Mouse (Mus musculus): ENCODE data around the gene Lrrc61. TPM values are rescaled to one million over a fixed set of nuclear protein-coding genes. Genes with fewer than 3 reads are reported as not detected.
A peak's percentile ranks its signal among the peaks of the same experiment; 100 is the strongest.

Gene Lrrc61
- polyA plus RNA-seq, 2 experiments = 6.7 to 17.6 TPM

DNA sequence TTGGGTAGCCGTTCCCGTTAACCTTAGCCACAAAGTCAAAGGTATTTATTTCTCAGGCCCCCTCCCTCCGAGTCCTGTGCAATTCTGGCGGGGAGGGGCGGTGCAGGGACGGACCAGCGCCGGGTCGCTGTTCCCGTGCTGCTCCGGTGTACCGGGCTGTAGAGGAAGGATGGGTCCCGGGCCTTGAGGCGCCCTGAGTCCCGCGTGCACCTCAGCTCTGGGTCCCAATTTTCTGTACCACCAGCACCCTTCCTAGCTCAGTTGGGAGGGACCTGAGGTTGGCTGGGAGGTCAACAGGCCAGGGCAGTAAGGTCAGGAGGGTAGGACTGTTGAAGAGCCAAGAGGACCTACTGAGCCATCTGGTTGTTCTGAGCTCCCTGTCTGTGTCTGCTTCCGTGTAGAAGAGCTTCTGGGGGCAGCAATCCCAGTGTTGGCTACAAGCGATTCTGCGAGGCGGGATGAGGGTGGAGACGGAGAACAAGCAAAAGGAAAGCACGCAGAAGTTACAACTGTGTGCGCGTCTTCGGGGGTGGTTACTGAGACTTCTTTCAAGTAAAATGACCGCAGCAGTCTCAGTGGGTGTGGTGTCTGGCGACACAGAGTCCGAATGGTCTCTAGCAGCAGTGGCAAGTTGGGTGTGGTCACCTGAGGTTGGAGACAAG is 47.6 kb downstream of the Lrrc61 start:
- peak overlapping the region; percentile 94 for H3K4me2 ChIP-seq (replicated peaks; ENCODE audit: low read depth, low read length, severe bottlenecking)
- H3K27ac ChIP-seq (replicated peaks; ENCODE audit: low read depth, low read length) = peak overlapping the region; percentile 67
- H3K4me3 ChIP-seq (replicated peaks; ENCODE audit: low read length) = peak overlapping the region; percentile 73
- H3K36me3 ChIP-seq (ENCODE audit: control insufficient read depth, insufficient read depth, low read length) = peaks cover 30% of the 10 kb centered on the region
- H3K27me3 ChIP-seq (ENCODE audit: control insufficient read depth, insufficient read depth, low read length) = no peaks in the 10 kb centered on the region
- peak overlapping the region; percentile 79 for H3K9ac ChIP-seq (ENCODE audit: low read depth, low read length, severe bottlenecking)
- H3K9me3 ChIP-seq (ENCODE audit: control insufficient read depth, low read length) = peaks cover 13% of the 10 kb centered on the region
- H3K4me1 ChIP-seq (ENCODE audit: control insufficient read depth, insufficient read depth, low read length) = 0 out of 2 replicates have a peak, but pooled peaks cover 7% of the 10 kb centered on the region
- TF ChIP-seq POLR2A (IDR thresholded peaks at IDR 0.05; ENCODE audit: borderline replicate concordance, extremely low read depth, insufficient read depth, insufficient read length) = no peak
- peak; percentile 78 for ATAC-seq (ENCODE audit: low FRiP score, low read depth)
- peak; percentile 13 for DNase-seq (ENCODE audit: low spot score)
- WGBS = under 1% methylated on average over 28 of the region's 28 CpGs

DNA sequence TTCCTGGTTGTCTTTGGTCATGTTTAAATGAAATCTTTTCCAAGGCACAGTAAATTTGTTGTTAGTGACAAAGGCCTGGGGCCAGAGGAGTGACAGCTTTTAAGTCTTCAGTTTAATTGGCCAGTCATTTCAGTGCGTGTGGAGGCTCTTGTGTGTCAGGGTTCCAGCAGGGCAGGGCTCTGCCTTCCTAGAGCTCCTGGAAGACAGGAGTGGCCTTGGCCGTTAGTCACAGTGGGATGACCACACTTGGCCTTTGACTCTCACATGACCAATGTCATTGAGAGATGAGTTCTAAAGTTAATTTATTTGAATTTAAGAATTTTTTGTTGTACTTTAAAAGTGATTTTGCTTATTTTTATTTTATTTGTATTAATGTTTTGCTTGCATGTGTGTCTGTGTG is 53.5 kb downstream of the Lrrc61 start:
- TF ChIP-seq POLR2A (IDR thresholded peaks at IDR 0.05; ENCODE audit: borderline replicate concordance, extremely low read depth, insufficient read depth, insufficient read length) = no peak
- Histone ChIP-seq H3K4me2 (replicated peaks; ENCODE audit: low read depth, low read length, severe bottlenecking) (no peak overlapping the region), H3K27ac (replicated peaks; ENCODE audit: low read depth, low read length) (no peak overlapping the region), H3K36me3 (ENCODE audit: control insufficient read depth, insufficient read depth, low read length) (peaks cover 1% of the 10 kb centered on the region; the same call in 1 of the 2 replicates), H3K9me3 (ENCODE audit: control insufficient read depth, low read length) (no peaks in the 10 kb centered on the region), H3K4me3 (replicated peaks; ENCODE audit: low read length) (no peak overlapping the region), H3K4me1 (ENCODE audit: control insufficient read depth, insufficient read depth, low read length) (no peaks in the 10 kb centered on the region), H3K9ac (ENCODE audit: low read depth, low read length, severe bottlenecking) (no peak overlapping the region), H3K27me3 (ENCODE audit: control insufficient read depth, insufficient read depth, low read length) (no peaks in the 10 kb centered on the region)
- no peak for DNase-seq (ENCODE audit: low spot score)
- WGBS = 51% methylated on average over 2 of the region's 2 CpGs
- no peak for ATAC-seq (ENCODE audit: low FRiP score, low read depth)

DNA sequence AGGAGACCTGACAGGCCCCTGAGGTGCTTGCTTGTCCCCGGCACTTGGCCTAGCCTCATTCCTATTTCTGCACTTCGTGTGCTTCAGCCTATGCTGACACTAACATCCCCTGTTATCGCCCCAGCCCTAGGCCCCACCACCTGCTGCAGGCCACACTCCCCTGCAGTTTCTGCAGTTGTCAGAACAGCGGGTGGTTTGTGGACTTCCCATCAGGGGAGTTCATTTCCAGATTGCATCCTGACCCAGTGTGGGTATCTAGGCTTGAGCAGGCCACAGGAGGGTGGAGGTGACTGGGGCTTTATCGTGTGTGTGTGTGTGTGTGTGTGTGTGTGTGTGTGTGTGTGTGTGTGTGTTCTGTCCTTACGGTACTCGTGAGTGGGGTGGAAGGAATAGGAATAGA is 54.9 kb downstream of the Lrrc61 start:
- DNase-seq (ENCODE audit: low spot score) (no peak), ATAC-seq (ENCODE audit: low FRiP score, low read depth) (peak; percentile 37; the same call in 1 of the 2 replicates)
- H3K4me3 ChIP-seq (replicated peaks; ENCODE audit: low read length) = no peak overlapping the region
- no peak for TF ChIP-seq POLR2A (IDR thresholded peaks at IDR 0.05; ENCODE audit: borderline replicate concordance, extremely low read depth, insufficient read depth, insufficient read length)
- H3K9ac ChIP-seq (ENCODE audit: low read depth, low read length, severe bottlenecking) = no peak overlapping the region
- H3K4me1 ChIP-seq (ENCODE audit: control insufficient read depth, insufficient read depth, low read length) = no peaks in the 10 kb centered on the region
- no peak overlapping the region for H3K4me2 ChIP-seq (replicated peaks; ENCODE audit: low read depth, low read length, severe bottlenecking)
- 64% methylated on average over 7 of the region's 7 CpGs for WGBS
- H3K27me3 ChIP-seq (ENCODE audit: control insufficient read depth, insufficient read depth, low read length) = no peaks in the 10 kb centered on the region
- H3K9me3 ChIP-seq (ENCODE audit: control insufficient read depth, low read length) = no peaks in the 10 kb centered on the region
- peaks cover 11% of the 10 kb centered on the region for H3K36me3 ChIP-seq (ENCODE audit: control insufficient read depth, insufficient read depth, low read length)
- H3K27ac ChIP-seq (replicated peaks; ENCODE audit: low read depth, low read length) = no peak overlapping the region

DNA sequence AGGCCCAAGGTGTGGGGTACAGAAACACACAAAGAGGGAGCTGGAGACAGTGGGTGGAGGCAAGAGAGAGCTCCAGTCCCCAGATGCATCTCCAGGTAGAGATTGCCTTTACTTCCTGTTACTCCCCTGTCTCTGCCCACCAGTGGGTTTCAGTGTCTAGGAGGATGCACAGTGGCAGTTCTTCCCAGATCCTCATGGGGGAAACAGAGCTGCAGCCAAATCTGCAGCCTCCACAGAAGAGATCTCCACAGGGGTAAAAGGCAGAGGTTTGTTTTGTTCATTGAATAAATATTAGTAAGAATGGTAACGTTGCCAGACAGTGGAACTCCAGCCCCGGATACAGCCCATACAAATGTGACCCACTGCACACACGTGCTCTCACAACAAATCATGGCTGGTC is 56.1 kb downstream of the Lrrc61 start:
- Histone ChIP-seq H3K9me3 (ENCODE audit: control insufficient read depth, low read length) (no peaks in the 10 kb centered on the region), H3K4me3 (replicated peaks; ENCODE audit: low read length) (no peak overlapping the region), H3K27ac (replicated peaks; ENCODE audit: low read depth, low read length) (no peak overlapping the region), H3K36me3 (ENCODE audit: control insufficient read depth, insufficient read depth, low read length) (peaks cover 11% of the 10 kb centered on the region), H3K4me1 (ENCODE audit: control insufficient read depth, insufficient read depth, low read length) (no peaks in the 10 kb centered on the region), H3K4me2 (replicated peaks; ENCODE audit: low read depth, low read length, severe bottlenecking) (no peak overlapping the region), H3K9ac (ENCODE audit: low read depth, low read length, severe bottlenecking) (no peak overlapping the region), H3K27me3 (ENCODE audit: control insufficient read depth, insufficient read depth, low read length) (no peaks in the 10 kb centered on the region)
- 81% methylated on average over 3 of the region's 3 CpGs for WGBS
- DNase-seq (ENCODE audit: low spot score) = no peak
- no peak for ATAC-seq (ENCODE audit: low FRiP score, low read depth)
- no peak for TF ChIP-seq POLR2A (IDR thresholded peaks at IDR 0.05; ENCODE audit: borderline replicate concordance, extremely low read depth, insufficient read depth, insufficient read length)

DNA sequence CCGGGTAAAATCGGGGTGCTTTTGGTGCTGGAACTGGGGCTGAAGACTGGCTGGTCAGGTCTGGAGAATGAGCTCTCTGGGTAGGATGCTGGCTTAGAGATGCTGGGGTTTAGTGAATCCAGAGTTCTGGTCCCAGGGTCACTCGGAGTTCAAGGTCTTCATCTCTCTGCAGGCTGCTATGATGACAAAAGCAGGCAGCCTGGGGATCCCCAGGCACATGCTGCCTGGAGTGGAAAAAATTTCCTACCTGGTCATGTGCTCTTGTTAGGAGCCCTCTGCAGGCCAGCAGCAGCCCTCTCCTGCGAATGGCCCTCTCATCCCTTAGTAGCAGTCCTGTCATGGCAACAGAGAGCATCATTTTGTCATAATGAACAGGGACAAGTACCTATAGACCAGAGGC is 58.9 kb downstream of the Lrrc61 start:
- WGBS = 92% methylated on average over 4 of the region's 4 CpGs
- Histone ChIP-seq H3K4me3 (replicated peaks; ENCODE audit: low read length) (no peak overlapping the region), H3K36me3 (ENCODE audit: control insufficient read depth, insufficient read depth, low read length) (peaks cover 11% of the 10 kb centered on the region), H3K27me3 (ENCODE audit: control insufficient read depth, insufficient read depth, low read length) (no peaks in the 10 kb centered on the region), H3K4me1 (ENCODE audit: control insufficient read depth, insufficient read depth, low read length) (no peaks in the 10 kb centered on the region), H3K9me3 (ENCODE audit: control insufficient read depth, low read length) (no peaks in the 10 kb centered on the region), H3K9ac (ENCODE audit: low read depth, low read length, severe bottlenecking) (no peak overlapping the region), H3K4me2 (replicated peaks; ENCODE audit: low read depth, low read length, severe bottlenecking) (no peak overlapping the region), H3K27ac (replicated peaks; ENCODE audit: low read depth, low read length) (no peak overlapping the region)
- no peak for DNase-seq (ENCODE audit: low spot score)
- no peak for ATAC-seq (ENCODE audit: low FRiP score, low read depth)
- no peak for TF ChIP-seq POLR2A (IDR thresholded peaks at IDR 0.05; ENCODE audit: borderline replicate concordance, extremely low read depth, insufficient read depth, insufficient read length)

Measured in limb, embryonic 14.5 days (tissue).